Mouse (Mus musculus): ENCODE results near the gene Gm20795. TPM values are rescaled to one million over a fixed set of nuclear protein-coding genes. Genes with fewer than 3 reads are reported as not detected.

The Gm20795 gene
- not detected for polyA plus RNA-seq (2014; fragmentation: Illumina TruSeq; extraction: RNeasy Lipid Tissue Mini Kit (QIAGEN cat#74804); ENCODE audit: low read depth, low replicate concordance)

DNA sequence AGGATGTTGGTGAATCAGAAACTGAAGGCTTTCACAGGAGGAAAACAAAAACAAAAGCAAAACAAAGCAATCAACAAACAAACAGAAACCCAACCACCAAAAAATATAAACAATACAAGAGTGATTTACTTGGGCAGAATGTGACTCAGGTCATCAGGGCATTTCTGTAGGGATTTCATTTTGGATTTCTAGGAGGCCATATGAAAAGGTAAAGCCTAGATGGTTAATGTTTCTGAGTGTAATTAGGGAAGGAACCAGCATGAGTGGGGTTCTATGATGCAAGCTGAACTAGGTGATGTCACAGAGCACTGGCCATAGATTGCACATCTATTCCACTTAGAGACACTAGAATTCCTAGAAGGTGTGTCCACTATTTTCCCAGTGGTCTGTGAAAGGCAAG lies at the start of gene Gm20795:
TSS of gene Gm20795 (plus strand) at position 301 of the 400 bp plus-strand sequence.

DNA sequence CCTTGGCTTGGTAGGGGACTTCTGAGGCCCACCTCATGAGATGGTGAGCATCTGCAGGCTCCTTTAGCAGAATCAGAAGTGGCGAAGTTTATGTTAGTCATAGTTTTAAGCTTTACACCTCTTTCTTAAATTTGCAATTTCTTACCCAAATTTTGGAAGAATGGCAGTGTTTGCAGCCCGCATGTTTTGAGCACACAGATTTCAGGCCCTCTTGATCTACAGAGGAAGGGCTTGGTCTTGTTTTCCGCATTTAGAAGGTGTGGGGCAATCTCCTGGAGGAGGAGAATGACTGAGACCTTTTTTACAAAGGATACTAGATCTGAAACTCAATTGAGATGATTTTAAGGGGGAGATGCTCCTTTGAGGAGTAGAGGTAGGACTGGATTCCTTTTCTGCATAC lies 29.0 kb upstream of the Gm20795 start, which contains the start of gene Gm21797:
TSS of gene Gm21797 (minus strand) at position 101 of the 400 bp plus-strand sequence.

Other genes starting within 250 kb of the Gm20795 start
- not detected for gene Gm21852, start 152.9 kb upstream of the Gm20795 start, polyA plus RNA-seq (2014; fragmentation: Illumina TruSeq; extraction: RNeasy Lipid Tissue Mini Kit (QIAGEN cat#74804); ENCODE audit: low read depth, low replicate concordance)
- gene Gm21797, start 29.1 kb upstream of the Gm20795 start, polyA plus RNA-seq (2014; fragmentation: Illumina TruSeq; extraction: RNeasy Lipid Tissue Mini Kit (QIAGEN cat#74804); ENCODE audit: low read depth, low replicate concordance) = not detected

All from heart, adult 10 weeks (tissue).